Mouse (Mus musculus): ENCODE data around the gene Ddx27. TPM values are rescaled to one million over a fixed set of nuclear protein-coding genes. Genes with fewer than 3 reads are reported as not detected.
A peak's percentile ranks its signal among the peaks of the same experiment; 100 is the strongest.

Ddx27 gene
- polyA plus RNA-seq, 1 experiment from 2014 or later: 15.8 TPM

GRCm38 (mm10) chr2:167070341-167070740 is 55.3 kb downstream of the Ddx27 start:
- no peak overlapping the region for H3K4me3 ChIP-seq (ENCODE audit: low read depth, low read length)
- no peaks in the 10 kb centered on the region for H3K9me3 ChIP-seq (ENCODE audit: control insufficient read depth)
- H3K27ac ChIP-seq (ENCODE audit: low read depth, low read length): no peak overlapping the region
- no peaks in the 10 kb centered on the region for H3K27me3 ChIP-seq (replicated peaks; ENCODE audit: control insufficient read depth, insufficient read depth, low read length)
- no peak for TF ChIP-seq CTCF (IDR thresholded peaks at IDR 0.05; ENCODE audit: low read depth)
- no peak overlapping the region for H3K9ac ChIP-seq (ENCODE audit: low read depth, low read length)
- WGBS: 46% methylated on average over 6 of the region's 6 CpGs
- H3K4me1 ChIP-seq (replicated peaks; ENCODE audit: control insufficient read depth, insufficient read depth, low read length): no peaks in the 10 kb centered on the region; the same call in 1 of the 2 replicates
- peaks cover 12% of the 10 kb centered on the region for H3K36me3 ChIP-seq (ENCODE audit: control insufficient read depth, insufficient read depth)
- no peak for ATAC-seq
- no peak overlapping the region for H3K4me2 ChIP-seq (replicated peaks; ENCODE audit: low read depth)

- H3K4me3 ChIP-seq (ENCODE audit: low read depth, low read length): peak overlapping the region; percentile 38
- TF ChIP-seq CTCF (IDR thresholded peaks at IDR 0.05; ENCODE audit: low read depth): no peak
- 0 out of 2 replicates have a peak, but pooled peaks cover 3% of the 10 kb centered on the region for H3K36me3 ChIP-seq (ENCODE audit: control insufficient read depth, insufficient read depth)
- no peaks in the 10 kb centered on the region for H3K9me3 ChIP-seq (ENCODE audit: control insufficient read depth)
- no peak overlapping the region for H3K27ac ChIP-seq (ENCODE audit: low read depth, low read length)
- ATAC-seq: no peak
- peak overlapping the region; percentile 68 for H3K4me2 ChIP-seq (replicated peaks; ENCODE audit: low read depth)
- no peaks in the 10 kb centered on the region for H3K27me3 ChIP-seq (replicated peaks; ENCODE audit: control insufficient read depth, insufficient read depth, low read length)
- 11% methylated on average over 12 of the region's 12 CpGs for WGBS
- H3K9ac ChIP-seq (ENCODE audit: low read depth, low read length): peak overlapping the region; percentile 12; the same call in 1 of the 2 replicates
- no peaks in the 10 kb centered on the region; the same call in 1 of the 2 replicates for H3K4me1 ChIP-seq (replicated peaks; ENCODE audit: control insufficient read depth, insufficient read depth, low read length)
Measured at GRCm38 (mm10) chr2:167071266-167071640, 56.3 kb downstream of the Ddx27 start.

- H3K27ac ChIP-seq (ENCODE audit: low read depth, low read length): no peak overlapping the region
- peak overlapping the region; percentile 12; the same call in 1 of the 2 replicates for H3K9ac ChIP-seq (ENCODE audit: low read depth, low read length)
- peak overlapping the region; percentile 68 for H3K4me2 ChIP-seq (replicated peaks; ENCODE audit: low read depth)
- H3K4me1 ChIP-seq (replicated peaks; ENCODE audit: control insufficient read depth, insufficient read depth, low read length): no peaks in the 10 kb centered on the region; the same call in 1 of the 2 replicates
- TF ChIP-seq CTCF (IDR thresholded peaks at IDR 0.05; ENCODE audit: low read depth): peak; percentile 100
- H3K9me3 ChIP-seq (ENCODE audit: control insufficient read depth): no peaks in the 10 kb centered on the region
- ATAC-seq: peak; percentile 81
- 7% methylated on average over 22 of the region's 22 CpGs for WGBS
- peak overlapping the region; percentile 38 for H3K4me3 ChIP-seq (ENCODE audit: low read depth, low read length)
- H3K36me3 ChIP-seq (ENCODE audit: control insufficient read depth, insufficient read depth): no peaks in the 10 kb centered on the region
- H3K27me3 ChIP-seq (replicated peaks; ENCODE audit: control insufficient read depth, insufficient read depth, low read length): no peaks in the 10 kb centered on the region
Measured at GRCm38 (mm10) chr2:167071641-167072601, 56.9 kb downstream of the Ddx27 start.

- no peak for ATAC-seq
- no peak for TF ChIP-seq CTCF (IDR thresholded peaks at IDR 0.05; ENCODE audit: low read depth)
- no peaks in the 10 kb centered on the region for H3K27me3 ChIP-seq (replicated peaks; ENCODE audit: control insufficient read depth, insufficient read depth, low read length)
- H3K9me3 ChIP-seq (ENCODE audit: control insufficient read depth): no peaks in the 10 kb centered on the region
- no peak overlapping the region for H3K9ac ChIP-seq (ENCODE audit: low read depth, low read length)
- H3K4me3 ChIP-seq (ENCODE audit: low read depth, low read length): no peak overlapping the region
- no peaks in the 10 kb centered on the region for H3K36me3 ChIP-seq (ENCODE audit: control insufficient read depth, insufficient read depth)
- H3K4me2 ChIP-seq (replicated peaks; ENCODE audit: low read depth): no peak overlapping the region
- H3K27ac ChIP-seq (ENCODE audit: low read depth, low read length): no peak overlapping the region
- no peaks in the 10 kb centered on the region; the same call in 1 of the 2 replicates for H3K4me1 ChIP-seq (replicated peaks; ENCODE audit: control insufficient read depth, insufficient read depth, low read length)
- WGBS: 80% methylated on average over 5 of the region's 5 CpGs
Measured at GRCm38 (mm10) chr2:167074587-167074986, 59.6 kb downstream of the Ddx27 start.

GRCm38 (mm10) chr2:167076352-167076751 is 61.4 kb downstream of the Ddx27 start:
- Histone ChIP-seq H3K4me3 (ENCODE audit: low read depth, low read length) (no peak overlapping the region), H3K36me3 (ENCODE audit: control insufficient read depth, insufficient read depth) (no peaks in the 10 kb centered on the region), H3K27me3 (replicated peaks; ENCODE audit: control insufficient read depth, insufficient read depth, low read length) (no peaks in the 10 kb centered on the region), H3K9ac (ENCODE audit: low read depth, low read length) (no peak overlapping the region), H3K9me3 (ENCODE audit: control insufficient read depth) (no peaks in the 10 kb centered on the region), H3K27ac (ENCODE audit: low read depth, low read length) (no peak overlapping the region), H3K4me1 (replicated peaks; ENCODE audit: control insufficient read depth, insufficient read depth, low read length) (no peaks in the 10 kb centered on the region; the same call in 1 of the 2 replicates), H3K4me2 (replicated peaks; ENCODE audit: low read depth) (no peak overlapping the region)
- no peak for TF ChIP-seq CTCF (IDR thresholded peaks at IDR 0.05; ENCODE audit: low read depth)
- no peak for ATAC-seq
- WGBS: 93% methylated on average over 4 of the region's 4 CpGs

- Histone ChIP-seq H3K36me3 (ENCODE audit: control insufficient read depth, insufficient read depth) (no peaks in the 10 kb centered on the region), H3K4me1 (replicated peaks; ENCODE audit: control insufficient read depth, insufficient read depth, low read length) (no peaks in the 10 kb centered on the region), H3K9ac (ENCODE audit: low read depth, low read length) (no peak overlapping the region), H3K9me3 (ENCODE audit: control insufficient read depth) (no peaks in the 10 kb centered on the region), H3K4me2 (replicated peaks; ENCODE audit: low read depth) (no peak overlapping the region), H3K4me3 (ENCODE audit: low read depth, low read length) (no peak overlapping the region), H3K27me3 (replicated peaks; ENCODE audit: control insufficient read depth, insufficient read depth, low read length) (no peaks in the 10 kb centered on the region), H3K27ac (ENCODE audit: low read depth, low read length) (no peak overlapping the region)
- no peak for ATAC-seq
- 84% methylated on average over 2 of the region's 2 CpGs for WGBS
- no peak for TF ChIP-seq CTCF (IDR thresholded peaks at IDR 0.05; ENCODE audit: low read depth)
Measured at GRCm38 (mm10) chr2:167076759-167077158, 61.8 kb downstream of the Ddx27 start.

All from intestine, postnatal 0 days (tissue).